Mouse (Mus musculus): Measurements from ENCODE around the gene Defb35. TPM values are rescaled to one million over a fixed set of nuclear protein-coding genes. Genes with fewer than 3 reads are reported as not detected.
A peak's percentile ranks its signal among the peaks of the same experiment; 100 is the strongest.

Gene Defb35
- polyA plus RNA-seq, 1 experiment = not detected

GRCm38 (mm10) chr8:21946462-21946861 is 8.3 kb downstream of the Defb35 start, which contains the start of gene Defb13:
Defb13 (plus strand) TSS chr8:21946762.
- H3K36me3 ChIP-seq (ENCODE audit: control insufficient read depth, insufficient read depth, low read length) = no peaks in the 10 kb centered on the region
- H3K27ac ChIP-seq (ENCODE audit: control insufficient read depth, insufficient read depth, low read length) = no peak within 1 kb of the TSS
- H3K27me3 ChIP-seq (ENCODE audit: control insufficient read depth, insufficient read depth, low read length) = no peaks in the 10 kb centered on the region
- H3K4me3 ChIP-seq (ENCODE audit: control insufficient read depth, insufficient read depth, low read length) = no peak within 1 kb of the TSS
- no peaks in the 10 kb centered on the region for H3K4me1 ChIP-seq (replicated peaks; ENCODE audit: control insufficient read depth, insufficient read depth, low read length)
- no peak for DNase-seq
- TF ChIP-seq POLR2A (IDR thresholded peaks at IDR 0.05; ENCODE audit: control insufficient read depth, extremely low read depth, insufficient read depth, low read length, poor library complexity) = no peak
- TF ChIP-seq CTCF (IDR thresholded peaks at IDR 0.05; ENCODE audit: borderline replicate concordance, control insufficient read depth, extremely low read depth, insufficient read depth, low read length, poor library complexity) = no peak
- WGBS = 91% methylated on average over 6 of the region's 6 CpGs

DNA sequence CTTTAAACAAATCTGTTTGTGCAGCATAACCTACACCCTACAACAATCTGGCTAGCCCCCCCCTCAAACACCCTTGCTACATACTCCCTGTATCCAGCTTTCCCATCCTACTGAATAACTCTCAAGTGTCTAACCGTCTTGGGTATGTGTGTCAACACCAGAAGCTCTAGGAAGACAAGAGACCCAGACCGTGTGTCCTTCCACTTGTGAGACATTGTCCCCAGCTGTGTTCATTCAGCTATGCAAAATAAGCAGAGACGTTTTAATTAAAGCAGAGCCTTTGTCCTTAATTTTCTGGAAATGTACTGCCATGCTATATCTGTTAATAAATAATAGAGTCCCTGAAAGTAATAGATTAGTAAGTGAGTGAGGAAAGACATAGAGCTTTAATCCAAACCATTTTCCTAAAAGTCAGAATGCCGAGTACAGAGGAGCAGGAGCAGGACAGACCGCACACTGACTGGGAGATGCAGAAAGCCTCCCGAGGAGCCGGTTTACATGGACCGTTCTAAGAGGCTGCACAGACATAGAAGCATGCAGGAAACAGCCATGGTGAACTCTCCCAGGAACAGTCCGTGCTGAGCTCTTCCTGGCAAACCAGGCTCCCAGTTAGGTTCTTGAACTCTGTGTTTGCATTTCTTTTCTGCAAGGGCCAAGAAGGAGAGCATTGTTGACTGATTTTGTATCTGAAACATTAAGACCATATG is 9.3 kb downstream of the Defb35 start:
- Histone ChIP-seq H3K27me3 (ENCODE audit: control insufficient read depth, insufficient read depth, low read length) (no peaks in the 10 kb centered on the region), H3K27ac (ENCODE audit: control insufficient read depth, insufficient read depth, low read length) (no peak overlapping the region), H3K4me1 (replicated peaks; ENCODE audit: control insufficient read depth, insufficient read depth, low read length) (no peaks in the 10 kb centered on the region), H3K36me3 (ENCODE audit: control insufficient read depth, insufficient read depth, low read length) (no peaks in the 10 kb centered on the region), H3K4me3 (ENCODE audit: control insufficient read depth, insufficient read depth, low read length) (no peak overlapping the region)
- TF ChIP-seq CTCF (IDR thresholded peaks at IDR 0.05; ENCODE audit: borderline replicate concordance, control insufficient read depth, extremely low read depth, insufficient read depth, low read length, poor library complexity) (no peak), POLR2A (IDR thresholded peaks at IDR 0.05; ENCODE audit: control insufficient read depth, extremely low read depth, insufficient read depth, low read length, poor library complexity) (no peak)
- WGBS = 84% methylated on average over 9 of the region's 9 CpGs
- DNase-seq = no peak

DNA sequence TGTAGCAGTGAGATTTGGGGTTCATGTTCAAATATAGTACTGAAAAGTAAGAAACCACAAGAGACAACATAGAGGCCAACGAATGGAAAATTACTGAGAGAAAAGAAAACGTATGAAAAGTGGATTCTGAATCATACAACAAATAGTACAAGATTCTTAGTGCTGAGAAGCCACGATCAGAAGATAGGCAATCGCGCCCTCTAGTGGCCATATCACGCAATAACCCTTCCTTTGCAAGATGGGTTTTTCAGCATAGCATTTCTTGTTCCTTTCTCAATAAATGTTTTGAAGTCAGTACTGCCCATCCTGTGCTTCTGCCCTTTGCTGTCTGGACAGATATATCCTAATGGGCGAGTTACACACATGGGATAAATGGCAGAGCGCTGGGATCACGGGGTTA is 17.2 kb downstream of the Defb35 start:
- Histone ChIP-seq H3K36me3 (ENCODE audit: control insufficient read depth, insufficient read depth, low read length) (no peaks in the 10 kb centered on the region), H3K4me3 (ENCODE audit: control insufficient read depth, insufficient read depth, low read length) (no peak overlapping the region), H3K4me1 (replicated peaks; ENCODE audit: control insufficient read depth, insufficient read depth, low read length) (no peaks in the 10 kb centered on the region), H3K27me3 (ENCODE audit: control insufficient read depth, insufficient read depth, low read length) (no peaks in the 10 kb centered on the region), H3K27ac (ENCODE audit: control insufficient read depth, insufficient read depth, low read length) (no peak overlapping the region)
- 9% methylated on average over 9 of the region's 9 CpGs for WGBS
- DNase-seq = peak; percentile 12
- TF ChIP-seq POLR2A (IDR thresholded peaks at IDR 0.05; ENCODE audit: control insufficient read depth, extremely low read depth, insufficient read depth, low read length, poor library complexity) (no peak), CTCF (IDR thresholded peaks at IDR 0.05; ENCODE audit: borderline replicate concordance, control insufficient read depth, extremely low read depth, insufficient read depth, low read length, poor library complexity) (no peak)

GRCm38 (mm10) chr8:21956336-21956735 is 18.2 kb downstream of the Defb35 start:
- no peak for DNase-seq
- H3K27ac ChIP-seq (ENCODE audit: control insufficient read depth, insufficient read depth, low read length) = no peak overlapping the region
- H3K4me3 ChIP-seq (ENCODE audit: control insufficient read depth, insufficient read depth, low read length) = no peak overlapping the region
- no peak for TF ChIP-seq CTCF (IDR thresholded peaks at IDR 0.05; ENCODE audit: borderline replicate concordance, control insufficient read depth, extremely low read depth, insufficient read depth, low read length, poor library complexity)
- TF ChIP-seq POLR2A (IDR thresholded peaks at IDR 0.05; ENCODE audit: control insufficient read depth, extremely low read depth, insufficient read depth, low read length, poor library complexity) = no peak
- no peaks in the 10 kb centered on the region for H3K36me3 ChIP-seq (ENCODE audit: control insufficient read depth, insufficient read depth, low read length)
- H3K4me1 ChIP-seq (replicated peaks; ENCODE audit: control insufficient read depth, insufficient read depth, low read length) = no peaks in the 10 kb centered on the region
- 89% methylated on average over 3 of the region's 3 CpGs for WGBS
- H3K27me3 ChIP-seq (ENCODE audit: control insufficient read depth, insufficient read depth, low read length) = no peaks in the 10 kb centered on the region

GRCm38 (mm10) chr8:21958414-21958813 is 20.3 kb downstream of the Defb35 start, which contains the start of gene Fam90a1a:
Fam90a1a (plus strand) TSS chr8:21958714.
- TF ChIP-seq CTCF (IDR thresholded peaks at IDR 0.05; ENCODE audit: borderline replicate concordance, control insufficient read depth, extremely low read depth, insufficient read depth, low read length, poor library complexity) (no peak), POLR2A (IDR thresholded peaks at IDR 0.05; ENCODE audit: control insufficient read depth, extremely low read depth, insufficient read depth, low read length, poor library complexity) (no peak)

DNA sequence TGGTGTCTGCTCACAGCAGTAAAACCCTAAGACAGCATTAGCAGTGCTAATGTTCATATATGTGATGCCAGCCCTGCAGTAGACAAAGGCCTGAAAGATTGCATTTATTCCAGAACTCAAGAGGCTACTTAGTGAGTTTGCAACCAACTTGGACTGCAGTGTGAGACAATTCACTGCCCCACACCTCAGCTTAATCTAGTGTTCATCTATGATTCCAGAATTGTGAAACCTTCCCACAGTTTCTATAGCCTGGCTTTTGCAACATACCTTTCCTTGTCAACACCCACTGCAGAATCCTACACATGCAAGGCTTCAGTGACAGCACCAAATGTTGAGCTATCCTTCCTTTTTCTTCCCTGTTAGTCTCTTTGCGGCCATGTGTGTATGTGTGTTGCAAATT is 28.5 kb downstream of the Defb35 start:
- H3K4me1 ChIP-seq (replicated peaks; ENCODE audit: control insufficient read depth, insufficient read depth, low read length) = no peaks in the 10 kb centered on the region
- H3K36me3 ChIP-seq (ENCODE audit: control insufficient read depth, insufficient read depth, low read length) = no peaks in the 10 kb centered on the region
- H3K27me3 ChIP-seq (ENCODE audit: control insufficient read depth, insufficient read depth, low read length) = no peaks in the 10 kb centered on the region
- no peak for TF ChIP-seq POLR2A (IDR thresholded peaks at IDR 0.05; ENCODE audit: control insufficient read depth, extremely low read depth, insufficient read depth, low read length, poor library complexity)
- TF ChIP-seq CTCF (IDR thresholded peaks at IDR 0.05; ENCODE audit: borderline replicate concordance, control insufficient read depth, extremely low read depth, insufficient read depth, low read length, poor library complexity) = no peak
- H3K27ac ChIP-seq (ENCODE audit: control insufficient read depth, insufficient read depth, low read length) = no peak overlapping the region
- DNase-seq = no peak
- H3K4me3 ChIP-seq (ENCODE audit: control insufficient read depth, insufficient read depth, low read length) = no peak overlapping the region
- WGBS = 91% methylated on average over 1 of the region's 1 CpGs

More at GRCm38 (mm10) chr8:21958414-21958813, 20.3 kb downstream of the Defb35 start, which contains the start of gene Fam90a1a:
- Histone ChIP-seq H3K27ac (ENCODE audit: control insufficient read depth, insufficient read depth, low read length) (no peak within 1 kb of the TSS), H3K27me3 (ENCODE audit: control insufficient read depth, insufficient read depth, low read length) (no peaks in the 10 kb centered on the region), H3K36me3 (ENCODE audit: control insufficient read depth, insufficient read depth, low read length) (no peaks in the 10 kb centered on the region), H3K4me3 (ENCODE audit: control insufficient read depth, insufficient read depth, low read length) (no peak within 1 kb of the TSS), H3K4me1 (replicated peaks; ENCODE audit: control insufficient read depth, insufficient read depth, low read length) (no peaks in the 10 kb centered on the region)
- WGBS = 98% methylated on average over 2 of the region's 2 CpGs
- DNase-seq = no peak
